9 mouse cellular contexts compared by ENCODE assay signal in the genomic region with DNA sequence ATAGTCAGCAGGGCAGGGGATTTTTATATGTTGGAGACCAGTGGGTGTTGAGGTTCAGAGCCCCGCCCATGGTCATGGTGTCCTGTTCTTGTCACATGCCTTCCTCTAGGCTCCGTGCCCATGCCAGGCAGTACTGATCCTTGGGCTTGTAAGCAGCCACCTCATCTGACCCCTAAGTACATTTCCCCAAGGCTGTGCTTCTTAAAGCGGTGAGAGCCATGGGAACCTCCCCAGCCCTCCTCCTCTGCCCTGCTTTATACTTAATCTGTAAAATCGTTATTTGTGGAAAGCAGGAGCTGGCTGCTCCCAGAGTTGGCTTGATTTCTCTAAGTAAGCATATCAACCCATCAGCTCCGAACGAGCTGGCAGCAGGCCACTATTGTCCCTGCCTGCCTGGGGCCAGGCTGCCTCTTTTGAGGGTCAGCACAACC. TPM values are rescaled to one million over a fixed set of nuclear protein-coding genes. Genes with fewer than 3 reads are reported as not detected.
DNase-seq lines count a peak whose midpoint lies in the region; ATAC-seq and TF ChIP-seq lines count a peak whose summit lies in the region.
"Had no signal": no experiment of that assay in that cellular context is flagged by ENCODE, and none has a peak within 500 bp of the region (broad histone marks: within the 10 kb centered on the region; RNA-seq: fewer than 3 reads in every experiment).

No protein-coding gene starts in this region.

- H3K27ac ChIP-seq in cerebellum, adult 2 months (ENCODE audit: insufficient read depth, low read length) = peak overlapping the region; percentile 92
- H3K27ac ChIP-seq in forebrain, embryonic 16.5 days (ENCODE audit: low read length) = peak overlapping the region; percentile 11
- peak overlapping the region; percentile 24; the same call in 1 of the 2 replicates for H3K27ac ChIP-seq in midbrain, embryonic 16.5 days (ENCODE audit: low read length)

- no peaks in the 10 kb centered on the region for H3K36me3 ChIP-seq in forebrain, embryonic 16.5 days (ENCODE audit: control insufficient read depth, insufficient read depth)
- no peaks in the 10 kb centered on the region for H3K36me3 ChIP-seq in midbrain, embryonic 16.5 days (ENCODE audit: control insufficient read depth, insufficient read depth, low read length)

- H3K4me1 ChIP-seq in cerebellum, adult 2 months (ENCODE audit: control insufficient read depth, insufficient read depth, low read length) = peaks cover 81% of the 10 kb centered on the region
- peaks cover 19% of the 10 kb centered on the region for H3K4me1 ChIP-seq in forebrain, embryonic 16.5 days (replicated peaks; ENCODE audit: control insufficient read depth, insufficient read depth, low read length)
- H3K4me1 ChIP-seq in midbrain, embryonic 16.5 days (ENCODE audit: control insufficient read depth, insufficient read depth, low read length) = peaks cover 13% of the 10 kb centered on the region

- intact Hi-C loops in left cerebral cortex, postnatal 4 days (cut with DNase I) = no loop called here

- 11% methylated on average over 6 of the region's 6 CpGs for WGBS in cerebellum, adult 2 months
- 34% methylated on average over 6 of the region's 6 CpGs for WGBS in forebrain, embryonic 16.5 days
- 43% methylated on average over 6 of the region's 6 CpGs for WGBS in midbrain, embryonic 16.5 days

- TF ChIP-seq POLR2A in cerebellum, adult 2 months (IDR thresholded peaks at IDR 0.05; ENCODE audit: borderline replicate concordance, insufficient read depth, low read length) = no peak

- no peak overlapping the region for H3K4me3 ChIP-seq in cerebellum, adult 2 months (replicated peaks; ENCODE audit: insufficient read depth, low read depth, low read length)
- no peak overlapping the region for H3K4me3 ChIP-seq in forebrain, embryonic 16.5 days (replicated peaks; ENCODE audit: low read length)
- no peak overlapping the region for H3K4me3 ChIP-seq in midbrain, embryonic 16.5 days (ENCODE audit: low read depth, low read length)

- ATAC-seq in cerebellum, adult (ENCODE audit: insufficient number of reproducible peaks, low FRiP score, low TSS enrichment) = no peak
- peak; percentile 24 for ATAC-seq in forebrain, embryonic 16.5 days
- ATAC-seq in midbrain, embryonic 16.5 days = no peak

- H3K4me2 ChIP-seq in forebrain, embryonic 16.5 days (ENCODE audit: low read length) = no peak overlapping the region
- no peak overlapping the region for H3K4me2 ChIP-seq in midbrain, embryonic 16.5 days (ENCODE audit: low read length)

- H3K9me3 ChIP-seq in forebrain, embryonic 16.5 days (ENCODE audit: control insufficient read depth, low read length) = no peaks in the 10 kb centered on the region
- no peaks in the 10 kb centered on the region for H3K9me3 ChIP-seq in midbrain, embryonic 16.5 days (replicated peaks; ENCODE audit: control insufficient read depth, low read length, poor library complexity, severe bottlenecking)

- peak overlapping the region; percentile 16; the same call in 1 of the 2 replicates for H3K9ac ChIP-seq in forebrain, embryonic 16.5 days (replicated peaks; ENCODE audit: low read depth, low read length)
- no peak overlapping the region; the same call in 1 of the 2 replicates for H3K9ac ChIP-seq in midbrain, embryonic 16.5 days (ENCODE audit: low read depth, low read length)

- no peaks in the 10 kb centered on the region for H3K27me3 ChIP-seq in cerebellum, adult 2 months (ENCODE audit: control insufficient read depth, insufficient read depth, low read length)
- H3K27me3 ChIP-seq in forebrain, embryonic 16.5 days (replicated peaks; ENCODE audit: control insufficient read depth, insufficient read depth, low read length) = no peaks in the 10 kb centered on the region
- H3K27me3 ChIP-seq in midbrain, embryonic 16.5 days (ENCODE audit: control insufficient read depth, insufficient read depth, low read depth, low read length) = no peaks in the 10 kb centered on the region

- no peak for TF ChIP-seq CTCF in cerebellum, adult 2 months (IDR thresholded peaks at IDR 0.05; ENCODE audit: borderline replicate concordance, insufficient read depth, low read depth, low read length)

- peak in 1 of 2 experiments; percentile 67 for DNase-seq in cerebellum, adult 2 months
- peak; percentile 89 for DNase-seq in left cerebral cortex, postnatal 4 days
- DNase-seq in left cerebral cortex, adult 18-20 months (ENCODE audit: low spot score in 2 of 2) = no peak
- DNase-seq in layer of hippocampus, postnatal 14 days (ENCODE audit: low spot score in 2 of 2) = no peak
- DNase-seq in frontal cortex, postnatal 25 days (ENCODE audit: low spot score in 2 of 2) = no peak
- DNase-seq: gastrocnemius, postnatal 36 days had no signal

RNA-seq across cellular contexts. Expression of a gene that starts 31.9 kb away (rescaled TPM):
- 259 and 273 TPM in 2 replicates for polyA plus RNA-seq in cerebellum, adult 2 months (2012; rRNA removed)
- 100 to 1,000 TPM; 271 to 272 TPM for total RNA-seq in left cerebral cortex, postnatal 4 days (2021)
- total RNA-seq in left cerebral cortex, adult 18-20 months (2021) = 100 to 1,000 TPM; 444 to 453 TPM
- polyA plus RNA-seq in forebrain, embryonic 16.5 days (2015; fragmentation: Nextera tagmentation; extraction: Ambion mirVana) = 34.2 and 38.3 TPM in 2 replicates
- polyA plus RNA-seq in midbrain, embryonic 16.5 days (2015; fragmentation: Nextera tagmentation; extraction: Ambion mirVana) = 56.8 and 61.1 TPM in 2 replicates
- 100 to 1,000 TPM; 355 to 364 TPM for total RNA-seq in layer of hippocampus, postnatal 14 days (2021)

Comparison
In these comparisons a context has a peak if more than half of its experiments do, and no peak if none do; other contexts are left out.
1. H3K27ac ChIP-seq: peak in every context shown above with its lines; median percentile 92 in cerebellum, adult 2 months; 24 in midbrain, embryonic 16.5 days; 11 in forebrain, embryonic 16.5 days.